Mouse (Mus musculus): ENCODE results near the gene Evl.

DNA sequence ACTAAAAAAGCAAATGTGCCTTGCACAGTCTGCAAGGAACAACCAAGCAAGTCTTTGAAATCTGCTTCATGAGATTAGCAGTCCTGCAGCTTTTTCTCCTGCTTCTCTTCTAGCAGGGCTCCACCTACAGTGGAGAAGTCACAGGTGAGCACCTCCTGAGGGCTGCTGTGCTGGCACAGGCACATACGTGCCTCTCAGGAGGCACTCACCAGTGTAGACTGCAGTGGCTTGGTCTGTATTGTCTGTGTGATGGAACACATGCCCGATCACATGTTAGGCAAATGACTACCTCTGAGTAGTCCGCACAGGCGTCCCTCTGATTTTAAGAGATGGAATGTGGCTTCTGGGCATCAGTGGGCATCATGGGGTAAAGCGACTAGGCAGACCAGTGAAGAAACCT lies 122.6 kb downstream of the Evl start:
- no peak for TF ChIP-seq ZNF384 (IDR thresholded peaks at IDR 0.05; ENCODE audit: low read depth, low read length)
- no peak for TF ChIP-seq ZC3H11A (IDR thresholded peaks at IDR 0.05; ENCODE audit: borderline replicate concordance, low read depth, low read length)
- no peak for TF ChIP-seq CHD2 (IDR thresholded peaks at IDR 0.05; ENCODE audit: low read depth, low read length)
- TF ChIP-seq MAFK (IDR thresholded peaks at IDR 0.05; ENCODE audit: insufficient read depth, low read depth, low read length), result no peak
